Mouse (Mus musculus) layer of hippocampus, adult 18-20 months (tissue): Measurements from ENCODE around the gene Gmds. TPM values are rescaled to one million over a fixed set of nuclear protein-coding genes. Genes with fewer than 3 reads are reported as not detected.
A peak's percentile ranks its signal among the peaks of the same experiment; 100 is the strongest.

ENCODE experiments used
- DNase-seq, 2 experiments: peaks; one replicate each; pipeline ENCODE4 v3.0.0; 2022; ENCODE audit warnings: low spot score in 2 of 2
- total RNA-seq, 2 experiments: library from RNA; stranded (reverse); gene quantifications; 2 replicates each; pipeline ENCODE4 v1.2.3; 2021

Gene Gmds
- total RNA-seq, 2 experiments from 2014 or later: 12.5 to 14.9 TPM

DNA sequence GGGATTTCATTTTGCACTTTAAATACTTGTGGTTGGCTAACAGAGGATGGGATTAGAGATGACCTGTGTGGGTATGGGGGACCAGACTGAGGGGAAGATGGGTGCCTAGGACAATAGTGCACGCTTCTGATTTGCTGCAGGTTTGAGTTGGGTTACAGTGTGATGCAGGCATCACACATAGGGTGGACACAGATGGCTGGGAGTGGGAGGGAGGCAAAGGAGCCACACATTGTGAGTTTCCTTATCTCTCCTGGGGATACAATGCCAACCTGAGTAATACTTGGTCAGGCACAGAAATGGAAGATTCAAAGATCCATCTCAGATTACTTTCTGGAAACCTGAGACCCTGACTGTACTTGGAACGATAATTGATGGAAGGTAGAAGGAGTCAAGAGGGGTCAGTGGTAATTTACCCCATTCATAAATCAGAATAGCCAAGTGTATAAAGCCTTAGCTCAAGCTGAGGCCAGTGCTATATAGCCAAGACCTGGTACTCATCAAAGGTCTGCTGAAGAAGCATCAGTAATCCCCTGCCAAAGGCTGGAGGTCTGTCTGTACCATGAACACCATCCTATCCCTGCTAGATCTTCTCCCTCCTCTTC is 445.5 kb downstream of the Gmds start:
- no peak for DNase-seq

DNA sequence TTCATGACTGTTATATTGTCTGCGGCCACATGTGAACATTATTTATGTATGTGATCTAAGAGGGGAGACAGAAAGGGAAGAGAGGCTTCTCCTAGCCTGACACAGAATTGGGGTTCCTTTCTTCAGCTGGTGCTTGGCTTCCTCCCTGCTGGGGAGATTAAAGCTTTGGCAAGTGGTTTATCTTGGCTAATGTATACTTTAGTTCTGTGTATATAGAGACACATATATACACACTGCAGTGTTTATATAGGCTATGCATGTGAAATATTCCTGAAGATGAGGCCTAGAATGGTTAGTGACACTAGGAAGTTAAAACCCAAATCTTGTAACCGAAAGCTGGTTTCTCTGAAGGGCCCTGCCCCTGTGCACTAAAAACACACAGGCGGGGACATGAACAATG is 450.0 kb downstream of the Gmds start:
- DNase-seq: no peak

DNA sequence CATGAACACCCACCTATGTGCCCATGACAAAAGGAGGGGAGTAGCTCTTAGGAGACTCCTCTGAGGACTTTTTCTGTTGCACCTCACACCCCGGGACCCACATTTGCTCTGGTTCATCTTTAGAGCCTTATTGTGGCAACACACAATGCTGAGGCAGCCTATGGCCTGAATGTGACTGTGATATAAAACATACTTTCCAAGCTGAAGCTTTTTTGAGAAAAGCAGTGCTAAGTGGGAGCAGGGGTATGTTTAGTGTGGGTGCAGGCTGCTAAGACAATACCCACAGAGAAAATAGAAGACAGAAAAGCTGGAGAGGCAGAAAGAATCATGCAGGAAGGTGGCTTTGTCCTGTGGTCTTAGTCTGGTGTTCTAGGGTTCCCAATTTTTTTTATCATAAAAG is 452.8 kb downstream of the Gmds start:
- DNase-seq: no peak

DNA sequence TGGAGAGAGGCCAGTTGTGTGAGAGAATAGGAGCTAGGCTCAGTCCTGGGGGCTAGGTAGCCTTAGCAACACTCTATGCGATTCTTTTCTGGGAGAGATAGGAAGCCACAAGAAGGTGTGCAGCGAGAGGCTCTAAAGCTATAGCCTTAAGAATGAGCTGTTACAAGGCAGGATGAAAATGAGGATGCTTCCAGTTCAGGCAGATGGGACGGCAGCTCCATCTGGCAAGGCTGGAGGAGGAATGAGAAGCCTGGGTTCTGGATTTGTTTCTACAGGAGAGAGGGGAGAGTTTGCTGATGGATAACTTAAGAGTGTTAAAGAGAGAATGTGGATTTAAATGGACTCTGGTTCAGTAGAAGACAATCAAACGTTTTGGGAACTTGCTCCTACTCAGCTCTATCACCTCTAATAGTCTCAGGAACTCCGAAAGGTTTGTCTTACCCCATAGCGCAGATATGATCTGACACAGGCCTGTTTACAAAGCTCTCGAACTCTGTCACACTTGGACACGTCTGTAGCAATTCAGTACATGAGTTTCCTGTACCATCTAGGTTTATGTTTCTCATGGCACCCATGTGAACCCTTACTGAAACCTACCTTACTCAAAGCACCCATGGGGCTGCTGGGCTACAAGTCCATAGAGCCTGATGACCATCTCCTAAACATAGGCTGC is 459.6 kb downstream of the Gmds start:
- peak; percentile 29 to 55 for DNase-seq

DNA sequence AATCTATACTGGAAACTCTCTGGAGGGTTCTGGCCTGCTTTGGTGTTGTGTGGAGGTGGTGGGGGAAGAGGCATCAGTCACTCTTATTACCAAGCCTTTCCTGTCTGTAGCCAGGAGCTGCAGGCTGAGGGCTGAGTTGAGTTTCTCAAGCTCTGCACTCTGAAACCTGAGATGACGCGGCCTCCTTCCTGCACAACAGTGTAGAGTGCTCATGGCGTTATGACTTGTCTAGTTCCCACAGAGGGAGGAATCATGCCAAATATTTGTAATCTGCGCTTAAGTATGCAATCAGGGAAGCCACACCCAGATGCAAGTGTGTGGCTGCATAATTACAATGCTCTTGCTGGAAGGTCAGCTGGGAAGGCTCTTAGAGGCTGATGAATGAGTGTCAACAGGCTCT is 461.5 kb downstream of the Gmds start:
- DNase-seq: no peak

DNA sequence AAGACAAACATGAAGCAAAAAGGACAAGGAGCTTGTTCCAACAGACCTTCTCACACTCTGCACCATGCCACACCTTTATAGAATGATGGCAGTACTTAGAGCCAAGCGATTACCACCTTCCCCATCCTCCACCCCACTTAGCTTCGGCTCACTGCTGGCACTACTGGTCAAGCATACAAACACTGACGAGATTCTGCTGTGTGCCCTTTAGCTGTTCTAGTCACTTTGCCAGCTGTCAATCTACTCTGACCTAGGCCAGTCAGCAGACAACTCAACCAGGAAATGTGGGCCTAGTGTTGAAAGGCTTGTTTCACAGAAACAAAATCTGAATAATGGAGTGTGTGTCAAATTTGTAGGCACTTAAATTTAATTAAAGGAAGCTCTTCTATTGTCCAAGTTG is 464.1 kb downstream of the Gmds start:
- no peak for DNase-seq

DNA sequence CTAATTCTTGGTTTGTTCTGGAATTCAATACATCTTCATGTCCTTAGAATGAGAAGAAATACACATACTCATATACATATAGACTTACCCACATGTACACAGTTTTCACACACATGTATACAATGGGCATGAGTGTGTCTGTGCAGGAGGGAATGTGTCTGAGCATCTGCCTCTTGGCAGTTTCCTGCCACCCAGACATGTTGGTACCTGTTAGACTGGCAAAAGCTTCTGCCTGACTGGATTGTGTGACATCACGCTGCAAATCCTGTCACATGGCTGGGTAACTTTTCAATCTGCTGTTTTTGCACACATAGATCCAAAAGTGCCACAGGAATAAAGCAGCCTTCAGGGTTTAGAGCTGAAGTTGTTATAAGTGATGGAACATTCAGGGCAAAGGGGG is 465.3 kb downstream of the Gmds start:
- DNase-seq: no peak

DNA sequence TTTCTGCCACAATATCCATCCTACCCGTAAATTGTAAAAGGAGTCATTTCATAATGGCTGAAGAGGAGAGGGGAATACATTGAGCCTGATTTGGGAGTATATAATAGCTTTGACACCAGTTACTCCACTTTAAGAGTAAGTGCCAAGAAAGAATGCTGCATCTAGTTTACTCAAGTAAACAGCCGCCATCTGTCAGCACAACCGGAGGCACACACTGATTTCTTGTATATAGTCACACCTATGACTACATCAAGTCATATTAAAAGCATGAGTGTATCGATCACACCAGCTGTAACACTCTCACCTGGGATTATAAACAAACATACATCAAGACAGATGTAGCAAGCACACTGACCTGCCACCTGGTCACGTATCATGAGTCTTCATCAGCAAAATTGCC is 473.8 kb downstream of the Gmds start:
- DNase-seq: no peak

DNA sequence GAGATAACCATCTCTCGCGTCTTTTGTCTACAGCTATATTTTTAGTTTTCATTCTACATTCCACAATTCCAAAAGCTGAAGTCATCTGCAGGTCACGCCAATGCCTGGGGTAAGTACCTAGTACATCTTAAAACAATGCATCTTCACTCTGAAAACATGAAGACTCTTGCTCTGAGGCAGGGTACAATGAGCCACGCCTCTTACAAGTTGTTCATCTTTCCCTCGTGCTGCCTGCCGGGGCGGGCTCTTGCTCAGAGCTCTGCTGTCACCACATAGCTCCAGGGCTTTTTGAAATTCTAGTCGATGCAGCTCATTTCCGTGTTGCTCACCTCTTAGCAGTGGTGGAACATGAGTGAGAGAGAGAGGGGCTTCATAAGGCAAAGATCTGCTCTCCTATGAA is 475.1 kb downstream of the Gmds start:
- no peak for DNase-seq

DNA sequence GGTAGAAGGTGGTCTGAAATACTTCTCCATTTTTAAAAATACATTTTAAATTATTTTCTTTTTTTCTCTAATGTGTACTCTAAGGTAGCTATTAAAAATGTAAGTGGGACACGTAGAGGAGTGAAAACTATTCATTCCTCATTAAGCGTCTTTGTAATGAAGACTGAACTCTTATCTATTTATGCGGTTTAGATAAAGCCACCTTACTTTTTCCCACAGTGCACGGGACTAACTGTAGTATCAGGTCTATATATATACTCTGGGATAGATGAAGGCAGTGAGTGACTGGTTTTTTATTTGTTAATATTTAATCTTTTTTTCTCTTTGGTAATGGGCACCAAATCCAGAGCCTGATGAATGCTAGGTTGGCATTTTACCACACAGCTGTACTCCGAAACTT is 478.3 kb downstream of the Gmds start:
- no peak for DNase-seq

DNA sequence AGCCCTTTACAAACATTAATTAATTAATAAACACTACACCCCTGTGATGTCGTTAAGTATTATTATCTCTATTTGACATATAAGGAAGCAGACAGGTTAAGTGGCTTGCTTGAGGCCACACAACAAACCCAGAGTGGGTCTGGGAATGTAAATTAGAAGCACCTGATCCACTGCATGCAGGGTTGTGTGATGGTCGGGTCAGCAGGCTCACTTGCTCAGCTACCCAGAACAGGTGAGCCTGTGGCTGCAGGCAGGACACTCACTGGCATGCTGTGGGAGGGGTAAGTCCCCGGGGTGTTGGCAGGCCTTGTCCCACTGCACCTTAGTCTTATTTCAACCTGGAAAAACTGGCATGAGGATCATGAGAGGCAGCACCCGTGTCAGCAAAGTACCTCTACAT is 484.5 kb downstream of the Gmds start:
- DNase-seq: no peak

DNA sequence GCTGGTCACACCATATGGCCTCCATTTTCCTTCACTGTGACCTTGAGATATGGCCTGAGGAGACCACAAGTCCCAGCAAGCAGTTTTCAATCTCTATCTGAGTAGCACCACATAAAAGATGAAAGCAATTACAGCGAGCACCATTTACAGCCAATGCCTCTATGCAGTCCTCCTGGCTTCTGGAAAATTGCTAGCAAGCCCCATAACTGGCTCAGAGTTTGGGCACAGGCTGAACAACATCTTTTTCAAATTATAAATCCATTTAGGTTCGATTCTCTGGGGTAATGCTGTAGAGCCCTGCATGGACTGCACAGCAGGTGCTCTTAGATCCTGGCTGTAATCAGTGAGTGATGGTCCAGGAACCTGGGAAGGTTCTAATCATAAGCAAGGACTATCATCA is 485.0 kb downstream of the Gmds start:
- DNase-seq: no peak

DNA sequence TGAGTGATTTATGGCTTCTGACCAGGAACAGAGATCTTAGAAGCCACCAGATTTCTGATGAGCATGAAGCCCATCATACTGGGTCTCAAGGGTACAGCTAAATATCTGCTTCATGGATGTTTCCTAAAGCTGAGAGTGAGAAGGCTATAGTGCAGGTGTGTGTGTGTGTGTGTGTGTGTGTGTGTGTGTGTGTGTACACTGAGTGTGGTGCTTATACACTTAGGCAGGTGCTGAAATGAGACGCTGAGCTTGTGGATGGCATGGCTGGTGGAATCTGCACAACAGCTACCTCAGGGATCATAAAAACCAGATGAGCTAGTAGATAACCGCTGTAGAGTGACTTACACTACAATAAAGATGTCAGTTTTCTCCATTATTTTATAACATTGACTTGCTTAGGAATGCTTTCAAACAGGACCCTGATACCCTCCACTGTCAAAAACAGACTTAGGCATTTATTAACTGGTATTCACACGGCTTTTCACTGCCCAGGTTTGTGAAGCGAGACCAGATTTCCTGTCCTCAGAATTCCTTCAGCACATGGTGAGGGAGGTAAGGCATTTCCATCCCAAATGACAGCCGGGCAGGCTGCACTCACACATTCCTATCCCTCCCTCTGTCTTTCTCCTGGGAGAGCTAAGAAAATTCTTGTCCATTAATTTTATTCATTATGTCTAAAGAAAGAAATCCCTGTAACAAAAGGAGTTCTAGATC is 489.1 kb downstream of the Gmds start:
- DNase-seq: no peak

DNA sequence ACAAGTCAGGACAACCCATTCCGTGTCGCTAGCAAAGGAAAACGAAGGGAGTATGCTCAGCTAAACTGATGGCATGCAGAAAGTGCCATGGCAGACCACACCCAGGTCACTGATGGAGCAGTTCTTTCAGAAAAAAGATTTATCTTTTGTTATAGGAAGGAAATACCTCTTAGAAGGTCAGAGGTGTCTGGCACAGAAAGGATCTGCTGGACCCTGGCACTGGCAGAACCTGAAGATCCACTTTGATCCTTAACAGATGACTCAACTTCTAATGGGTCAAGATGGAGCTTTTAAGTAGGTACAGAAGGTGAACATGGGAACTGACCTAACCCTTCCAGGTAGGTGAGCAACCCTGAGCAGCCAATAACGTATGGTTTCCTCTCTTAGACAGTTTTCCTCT is 502.7 kb downstream of the Gmds start:
- DNase-seq: no peak

DNA sequence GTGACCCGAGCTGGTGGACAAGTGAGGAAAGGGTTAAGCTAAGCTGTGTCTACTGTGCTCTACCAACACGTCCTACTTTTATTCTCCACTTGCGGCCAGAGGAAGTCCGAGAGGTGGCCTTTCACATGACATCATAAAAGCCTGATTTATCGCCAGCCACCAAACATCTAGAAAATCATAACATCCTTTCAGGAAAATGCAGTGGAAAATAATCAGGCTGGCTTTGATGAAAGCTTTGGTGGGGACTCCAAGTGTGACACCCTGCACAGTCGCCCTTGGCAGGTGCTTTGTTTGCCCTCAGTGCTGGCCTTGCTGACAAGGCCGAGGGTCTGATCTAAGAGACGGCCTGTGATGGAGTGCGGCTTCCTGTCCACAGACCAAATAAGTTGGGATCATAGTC is 508.2 kb downstream of the Gmds start:
- DNase-seq: no peak

DNA sequence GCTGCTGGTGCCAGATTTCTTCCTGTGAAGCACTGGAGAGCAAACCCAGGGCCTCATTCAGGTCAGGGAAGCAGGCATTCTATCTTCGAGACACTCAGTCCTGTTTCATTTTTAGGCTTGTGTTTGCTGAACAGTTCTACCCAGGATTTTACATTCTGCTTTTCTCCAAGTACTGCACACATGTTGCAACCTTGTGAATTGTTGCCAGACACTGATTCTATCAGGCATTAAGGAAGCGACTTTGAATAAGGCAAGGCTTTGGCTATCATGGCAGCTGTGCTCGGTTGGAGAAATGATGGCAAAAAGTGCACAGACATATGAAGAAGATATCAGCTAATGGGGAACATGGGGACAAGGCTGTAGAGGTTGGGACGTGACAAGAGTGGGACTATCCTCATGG is 510.1 kb downstream of the Gmds start:
- no peak for DNase-seq

DNA sequence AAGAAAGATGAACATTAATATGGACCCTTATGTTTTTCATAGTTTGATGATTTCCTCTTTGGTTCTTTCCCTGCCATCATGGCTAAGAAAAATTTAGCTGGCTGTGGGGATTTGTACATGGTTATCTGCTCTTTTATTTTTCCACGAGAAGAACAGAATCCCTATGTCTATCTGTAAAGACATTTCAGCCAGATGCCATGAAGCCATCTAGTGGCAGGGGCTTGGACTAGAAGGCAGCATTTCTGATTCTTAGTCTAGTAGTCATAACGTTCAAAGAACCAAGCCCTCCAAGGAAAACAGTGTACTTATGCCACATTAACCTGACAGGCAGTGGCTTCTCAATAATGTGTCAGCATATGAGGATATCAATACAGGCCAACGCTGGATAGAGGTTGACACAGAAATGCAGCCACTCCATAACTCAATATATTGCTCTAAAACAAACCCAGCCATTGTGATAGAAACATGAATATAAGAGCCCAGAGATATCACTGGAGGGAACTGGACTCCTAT is 510.7 kb downstream of the Gmds start:
- DNase-seq: no peak

DNA sequence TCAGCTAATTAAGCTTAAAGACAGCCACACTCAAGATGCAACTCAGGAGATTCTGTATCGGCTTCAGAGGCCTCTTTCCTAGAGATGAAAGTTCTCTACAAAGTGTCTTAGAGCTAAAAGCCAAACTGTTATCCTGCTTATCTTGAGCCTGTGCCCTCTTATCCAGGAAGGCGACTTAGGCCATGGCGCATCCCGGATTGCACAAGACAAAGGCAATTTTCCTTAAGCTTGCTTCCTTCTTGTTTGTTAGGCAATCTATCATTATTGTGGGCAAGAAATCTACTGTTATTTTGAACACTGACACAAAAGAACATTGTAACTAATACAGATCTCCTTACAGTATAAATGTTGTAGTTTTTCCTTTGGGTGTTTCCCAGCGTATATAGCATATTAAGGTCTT is 511.4 kb downstream of the Gmds start:
- DNase-seq: no peak

DNA sequence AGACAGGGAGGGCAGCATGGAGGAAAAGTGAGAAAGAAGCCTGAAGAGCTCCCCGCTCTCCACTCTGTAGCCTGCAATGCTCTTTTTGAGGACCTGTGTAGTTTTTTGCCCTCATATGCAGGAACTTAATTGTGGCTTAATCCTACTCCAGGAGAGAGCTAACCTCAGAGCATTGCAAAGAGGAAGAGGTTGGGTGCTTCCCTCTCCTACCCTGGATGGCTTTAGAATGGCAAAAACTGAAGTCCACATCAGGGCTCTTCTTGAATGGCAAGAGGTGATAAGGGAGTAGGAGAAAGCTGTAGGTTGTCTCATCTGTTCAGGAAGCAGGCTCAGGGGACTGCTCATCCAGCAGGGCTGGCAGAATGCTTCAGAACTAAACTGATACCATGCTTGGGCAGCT is 513.4 kb downstream of the Gmds start:
- DNase-seq: no peak

DNA sequence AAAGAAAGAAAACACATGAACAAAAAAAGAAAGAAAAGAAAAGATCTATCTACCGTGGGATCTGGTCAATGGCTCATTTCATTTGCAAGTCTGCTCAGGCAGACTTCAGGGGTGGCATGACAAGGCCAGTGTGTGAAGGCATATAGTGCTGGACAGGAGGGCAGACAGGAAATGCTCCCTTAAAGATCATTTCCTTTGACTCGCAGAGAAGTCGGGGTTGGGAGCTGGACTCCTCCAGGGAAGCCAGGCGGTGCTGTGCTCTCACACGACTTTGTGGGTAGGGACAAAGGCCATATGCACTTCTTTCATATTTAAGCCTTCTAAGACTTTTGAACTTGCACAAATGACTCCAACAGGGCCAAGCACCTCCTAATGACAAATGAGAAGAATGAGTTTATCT is 515.2 kb downstream of the Gmds start:
- DNase-seq: no peak

DNA sequence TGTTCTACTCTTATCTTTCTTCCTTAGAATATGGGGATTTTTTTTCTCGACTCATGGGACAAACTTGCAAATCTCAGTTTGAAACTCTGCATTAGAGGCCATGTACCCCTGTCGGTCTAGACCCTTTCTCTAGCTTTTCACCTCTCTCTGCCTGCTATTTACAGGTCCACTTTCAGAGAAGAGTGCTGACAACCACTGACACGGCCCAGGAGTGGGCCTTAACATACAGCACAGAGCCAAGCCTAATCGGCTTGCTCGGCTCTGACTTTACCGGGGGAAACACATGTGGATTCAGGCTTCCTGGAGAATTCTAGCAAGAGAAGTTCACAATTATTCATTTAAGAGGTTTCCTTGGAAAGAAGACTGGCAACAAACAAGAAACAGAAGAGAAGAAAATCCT is 517.5 kb downstream of the Gmds start:
- DNase-seq: no peak

DNA sequence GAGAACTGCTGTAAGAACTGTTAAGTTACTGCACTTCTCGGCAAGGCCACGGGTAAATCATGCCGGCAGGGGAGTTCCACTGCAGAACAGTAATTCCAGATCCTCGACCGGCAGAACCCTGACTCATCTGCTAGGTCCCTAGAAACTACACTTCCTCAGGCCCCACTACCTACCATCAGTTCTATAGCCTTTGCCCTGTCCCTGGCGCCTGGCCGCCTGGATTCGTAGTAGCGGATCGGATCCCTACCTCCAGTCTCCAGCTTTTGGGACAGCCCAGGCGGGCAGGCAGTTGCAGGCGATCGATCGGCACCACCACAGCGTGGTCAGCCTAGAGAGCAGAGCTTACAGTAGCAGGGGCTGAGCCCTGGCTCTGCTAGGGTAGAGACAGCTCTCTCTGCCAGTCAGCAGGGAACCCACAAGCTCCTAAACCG is 517.9 kb downstream of the Gmds start:
- DNase-seq: no peak
